Mouse (Mus musculus): Measurements from ENCODE around the gene Exoc1. TPM values are rescaled to one million over a fixed set of nuclear protein-coding genes. Genes with fewer than 3 reads are reported as not detected.

Exoc1 gene
- polyA plus RNA-seq, 1 experiment from 2014 or later: 74.0 TPM

Other genes starting within 250 kb of the Exoc1 start
- gene Clock, start 224.5 kb upstream of the Exoc1 start, polyA plus RNA-seq (2015; fragmentation: Nextera tagmentation; extraction: Ambion mirVana): 13.0 and 16.7 TPM in 2 replicates
- not detected in 2 replicates for gene Pdcl2, start 198.2 kb upstream of the Exoc1 start, polyA plus RNA-seq (2015; fragmentation: Nextera tagmentation; extraction: Ambion mirVana)
- gene Nmu, start 165.5 kb upstream of the Exoc1 start, polyA plus RNA-seq (2015; fragmentation: Nextera tagmentation; extraction: Ambion mirVana): not detected in 2 replicates
- gene Gm7271, start 45.3 kb upstream of the Exoc1 start, polyA plus RNA-seq (2015; fragmentation: Nextera tagmentation; extraction: Ambion mirVana): not detected in 2 replicates
- gene Cep135, start 59.4 kb downstream of the Exoc1 start, polyA plus RNA-seq (2015; fragmentation: Nextera tagmentation; extraction: Ambion mirVana): 5.0 and 5.4 TPM in 2 replicates
- 74.6 and 77.0 TPM in 2 replicates for gene C530008M17Rik, start 127.2 kb downstream of the Exoc1 start, polyA plus RNA-seq (2015; fragmentation: Nextera tagmentation; extraction: Ambion mirVana)